Mouse (Mus musculus): ENCODE results near the gene Zrsr2. TPM values are rescaled to one million over a fixed set of nuclear protein-coding genes. Genes with fewer than 3 reads are reported as not detected.
A peak's percentile ranks its signal among the peaks of the same experiment; 100 is the strongest.

Zrsr2 gene
- total and polyA plus RNA-seq, 3 experiments = 13.7 to 76.8 (median 14.2) TPM

GRCm38 (mm10) chrX:164004809-164005208 lies 46.3 kb upstream of the Zrsr2 start:
- peak; percentile 48 for DNase-seq (ENCODE audit: extremely low read depth)
- TF ChIP-seq SMC3 (IDR thresholded peaks at IDR 0.05; ENCODE audit: low read depth, low read length) = peak; percentile 65
- no peak for TF ChIP-seq MAX (IDR thresholded peaks at IDR 0.05; ENCODE audit: low read length)
- peak; percentile 49 to 74 for TF ChIP-seq CTCF (conservative IDR thresholded peaks at IDR 0.05 in 1 of 2, IDR thresholded peaks at IDR 0.05 in 1 of 2; ENCODE audit: low read depth in 2 of 2, low read length in 2 of 2)
- TF ChIP-seq MAFK (IDR thresholded peaks at IDR 0.05; ENCODE audit: insufficient replicate concordance, low read length) = no peak
- TF ChIP-seq RAD21 (IDR thresholded peaks at IDR 0.05; ENCODE audit: low read depth, low read length) = peak; percentile 81
- no peak for TF ChIP-seq RCOR1 (conservative IDR thresholded peaks at IDR 0.05; ENCODE audit: low read depth, low read length)
- Histone ChIP-seq H3K79me2 (replicated peaks; ENCODE audit: control insufficient read depth, extremely low read depth, insufficient read depth, poor library complexity, severe bottlenecking) (no peaks in the 10 kb centered on the region), H3K4me3 (replicated peaks in 1 of 3; ENCODE audit: low read depth in 2 of 3, low read length in 2 of 3, poor library complexity in 1 of 3) (no peak overlapping the region), H3K27ac (ENCODE audit: insufficient read depth, low read depth) (no peak overlapping the region), H3K36me3 (replicated peaks in 1 of 2; ENCODE audit: control insufficient read depth in 1 of 2, insufficient read depth in 1 of 2, low read length in 1 of 2) (no peaks in the 10 kb centered on the region), H3K27me3 (replicated peaks) (no peaks in the 10 kb centered on the region), H3K9ac (ENCODE audit: insufficient read depth, low read depth) (no peak overlapping the region), H3K4me2 (ENCODE audit: insufficient read depth, low read depth, poor library complexity, severe bottlenecking) (no peak overlapping the region), H3K4me1 (ENCODE audit: control insufficient read depth in 1 of 2, insufficient read depth in 2 of 2) (no peaks in the 10 kb centered on the region), H3K9me3 (replicated peaks; ENCODE audit: low read length) (no peaks in the 10 kb centered on the region)
- in situ Hi-C loops (cut with MboI; ENCODE audit: low pct_ligation_motif_present, low pct_unique_long_range_greater_than_20kb, low sequenced_read_pairs) = no loop called here
- dilution Hi-C loops (cut with MboI; ENCODE audit: extremely low pct_ligation_motif_present, extremely low pct_unique_long_range_greater_than_20kb, low sequenced_read_pairs) = no loop called here

GRCm38 (mm10) chrX:163999848-164000247 lies 41.4 kb upstream of the Zrsr2 start:
- in situ Hi-C loops (cut with MboI; ENCODE audit: low pct_ligation_motif_present, low pct_unique_long_range_greater_than_20kb, low sequenced_read_pairs) = no loop called here
- H3K36me3 ChIP-seq (replicated peaks in 1 of 2; ENCODE audit: control insufficient read depth in 1 of 2, insufficient read depth in 1 of 2, low read length in 1 of 2) = no peaks in the 10 kb centered on the region
- dilution Hi-C loops (cut with MboI; ENCODE audit: extremely low pct_ligation_motif_present, extremely low pct_unique_long_range_greater_than_20kb, low sequenced_read_pairs) = no loop called here
- no peak overlapping the region for H3K9ac ChIP-seq (ENCODE audit: insufficient read depth, low read depth)
- H3K4me1 ChIP-seq (ENCODE audit: control insufficient read depth in 1 of 2, insufficient read depth in 2 of 2) = no peaks in the 10 kb centered on the region
- H3K27me3 ChIP-seq (replicated peaks) = no peaks in the 10 kb centered on the region
- no peak overlapping the region for H3K27ac ChIP-seq (ENCODE audit: insufficient read depth, low read depth)
- DNase-seq (ENCODE audit: extremely low read depth) = peak; percentile 19
- H3K9me3 ChIP-seq (replicated peaks; ENCODE audit: low read length) = no peaks in the 10 kb centered on the region
- no peaks in the 10 kb centered on the region for H3K79me2 ChIP-seq (replicated peaks; ENCODE audit: control insufficient read depth, extremely low read depth, insufficient read depth, poor library complexity, severe bottlenecking)
- TF ChIP-seq CTCF (conservative IDR thresholded peaks at IDR 0.05 in 1 of 2, IDR thresholded peaks at IDR 0.05 in 1 of 2; ENCODE audit: low read depth in 2 of 2, low read length in 2 of 2) (peak in 1 of 2 experiments; percentile 71; a peak in 2 of 4 replicates), E2F4 (IDR thresholded peaks at IDR 0.05; ENCODE audit: insufficient replicate concordance, low read depth, low read length) (no peak), POLR2AphosphoS2 (IDR thresholded peaks at IDR 0.05; ENCODE audit: low read depth, low read length) (no peak), SIN3A (IDR thresholded peaks at IDR 0.05; ENCODE audit: low read length) (no peak), IRF4 (IDR thresholded peaks at IDR 0.05; ENCODE audit: low read depth, low read length) (no peak), SMC3 (IDR thresholded peaks at IDR 0.05; ENCODE audit: low read depth, low read length) (peak; percentile 58), ZMIZ1 (IDR thresholded peaks at IDR 0.05; ENCODE audit: low read depth, low read length) (no peak), MEF2A (IDR thresholded peaks at IDR 0.05; ENCODE audit: borderline replicate concordance, low read depth, low read length) (no peak), RCOR1 (conservative IDR thresholded peaks at IDR 0.05; ENCODE audit: low read depth, low read length) (no peak), USF1 (IDR thresholded peaks at IDR 0.05; ENCODE audit: low read depth, low read length) (no peak), EP300 (IDR thresholded peaks at IDR 0.05; ENCODE audit: low read length) (no peak), JUND (conservative IDR thresholded peaks at IDR 0.05; ENCODE audit: low read depth, low read length) (no peak), MAX (IDR thresholded peaks at IDR 0.05; ENCODE audit: low read length) (no peak), TCF12 (IDR thresholded peaks at IDR 0.05; ENCODE audit: low read depth, low read length) (no peak), RAD21 (IDR thresholded peaks at IDR 0.05; ENCODE audit: low read depth, low read length) (peak; percentile 13), CHD1 (IDR thresholded peaks at IDR 0.05; ENCODE audit: low read depth, low read length) (no peak), ZC3H11A (IDR thresholded peaks at IDR 0.05; ENCODE audit: low read depth, low read length) (no peak), ZNF384 (IDR thresholded peaks at IDR 0.05; ENCODE audit: low read depth, low read length) (peak; percentile 28; the same call in 1 of the 2 replicates), MAZ (IDR thresholded peaks at IDR 0.05; ENCODE audit: low read depth, low read length) (no peak), UBTF (IDR thresholded peaks at IDR 0.05; ENCODE audit: low read depth, low read length) (no peak), ETS1 (conservative IDR thresholded peaks at IDR 0.05; ENCODE audit: low read depth, low read length) (no peak), CHD2 (IDR thresholded peaks at IDR 0.05; ENCODE audit: low read length) (no peak), MAFK (IDR thresholded peaks at IDR 0.05; ENCODE audit: insufficient replicate concordance, low read length) (no peak), POLR2A (IDR thresholded peaks at IDR 0.05; ENCODE audit: low read depth, low read length) (no peak), MYC (IDR thresholded peaks at IDR 0.05; ENCODE audit: low read depth, low read length) (peak; percentile 41; the same call in 1 of the 2 replicates), GABPA (IDR thresholded peaks at IDR 0.05; ENCODE audit: insufficient replicate concordance, low read depth, low read length) (no peak), BHLHE40 (IDR thresholded peaks at IDR 0.05; ENCODE audit: low read depth, low read length) (no peak), MXI1 (IDR thresholded peaks at IDR 0.05; ENCODE audit: low read depth, low read length) (no peak), TBP (conservative IDR thresholded peaks at IDR 0.05; ENCODE audit: low read depth, low read length) (no peak), NRF1 (IDR thresholded peaks at IDR 0.05; ENCODE audit: low read depth, low read length) (no peak), NELFE (IDR thresholded peaks at IDR 0.05; ENCODE audit: low read depth, low read length) (no peak)
- no peak overlapping the region for H3K4me2 ChIP-seq (ENCODE audit: insufficient read depth, low read depth, poor library complexity, severe bottlenecking)
- H3K4me3 ChIP-seq (replicated peaks in 1 of 3; ENCODE audit: low read depth in 2 of 3, low read length in 2 of 3, poor library complexity in 1 of 3) = no peak overlapping the region
